Mouse (Mus musculus): ENCODE data around the gene Styk1. TPM values are rescaled to one million over a fixed set of nuclear protein-coding genes. Genes with fewer than 3 reads are reported as not detected.

The Styk1 gene
- polyA plus RNA-seq, 1 experiment, result 0.86 TPM

DNA sequence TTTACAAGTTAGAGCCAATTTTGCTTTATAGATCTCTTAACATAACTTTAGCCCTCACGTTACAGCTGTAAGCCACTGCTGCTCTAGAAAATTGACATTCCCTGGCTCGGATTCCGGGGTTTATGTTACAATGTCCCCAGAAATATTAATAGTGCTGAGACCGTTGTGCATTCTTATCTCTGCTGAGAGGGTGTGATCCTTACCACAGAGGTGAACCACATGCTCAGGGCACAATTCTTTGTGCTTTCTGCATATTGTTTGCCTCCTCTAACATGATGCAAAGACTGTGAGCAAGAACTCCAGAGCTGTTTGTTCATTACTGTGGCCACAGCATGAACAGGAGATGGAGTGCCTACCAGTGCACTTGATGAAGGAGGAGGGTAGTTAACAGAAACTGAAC is 76.7 kb downstream of the Styk1 start:
- Histone ChIP-seq H3K27ac (ENCODE audit: control insufficient read depth, insufficient read depth, low read length) (no peak overlapping the region), H3K4me3 (ENCODE audit: control insufficient read depth, insufficient read depth, low read length) (no peak overlapping the region), H3K4me1 (replicated peaks; ENCODE audit: control insufficient read depth, insufficient read depth, low read length) (no peaks in the 10 kb centered on the region), H3K36me3 (ENCODE audit: control insufficient read depth, insufficient read depth, low read length) (no peaks in the 10 kb centered on the region), H3K27me3 (ENCODE audit: control insufficient read depth, insufficient read depth, low read length) (no peaks in the 10 kb centered on the region)
- no peak for DNase-seq
- WGBS, result 76% methylated on average over 4 of the region's 4 CpGs
- TF ChIP-seq CTCF (IDR thresholded peaks at IDR 0.05; ENCODE audit: borderline replicate concordance, control insufficient read depth, extremely low read depth, insufficient read depth, low read length, poor library complexity), result no peak
- no peak for TF ChIP-seq POLR2A (IDR thresholded peaks at IDR 0.05; ENCODE audit: control insufficient read depth, extremely low read depth, insufficient read depth, low read length, poor library complexity)

DNA sequence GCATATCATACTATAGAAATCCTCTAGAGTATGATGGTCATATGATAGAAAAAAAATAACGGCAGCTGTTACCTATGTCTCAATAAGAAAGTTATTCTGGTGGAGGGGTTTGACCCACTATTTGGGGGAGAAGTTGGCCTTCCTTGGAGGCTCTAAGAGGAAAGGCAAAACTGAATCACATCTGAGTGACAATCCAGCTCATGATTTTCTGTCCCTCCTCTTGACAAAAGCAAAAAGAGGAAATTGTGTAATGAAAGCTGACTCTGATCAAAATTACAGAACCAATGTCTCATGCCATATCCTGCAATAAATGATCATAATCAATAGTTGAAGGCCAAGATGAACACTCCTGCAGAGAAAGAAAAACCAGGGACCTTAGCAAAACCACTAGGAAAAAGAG is 81.1 kb downstream of the Styk1 start:
- TF ChIP-seq POLR2A (IDR thresholded peaks at IDR 0.05; ENCODE audit: control insufficient read depth, extremely low read depth, insufficient read depth, low read length, poor library complexity) (no peak), CTCF (IDR thresholded peaks at IDR 0.05; ENCODE audit: borderline replicate concordance, control insufficient read depth, extremely low read depth, insufficient read depth, low read length, poor library complexity) (no peak)
- no peaks in the 10 kb centered on the region for H3K27me3 ChIP-seq (ENCODE audit: control insufficient read depth, insufficient read depth, low read length)
- H3K36me3 ChIP-seq (ENCODE audit: control insufficient read depth, insufficient read depth, low read length), result no peaks in the 10 kb centered on the region
- H3K27ac ChIP-seq (ENCODE audit: control insufficient read depth, insufficient read depth, low read length), result no peak overlapping the region
- 91% methylated on average over 1 of the region's 1 CpGs for WGBS
- no peak for DNase-seq
- H3K4me3 ChIP-seq (ENCODE audit: control insufficient read depth, insufficient read depth, low read length), result no peak overlapping the region
- H3K4me1 ChIP-seq (replicated peaks; ENCODE audit: control insufficient read depth, insufficient read depth, low read length), result no peaks in the 10 kb centered on the region

DNA sequence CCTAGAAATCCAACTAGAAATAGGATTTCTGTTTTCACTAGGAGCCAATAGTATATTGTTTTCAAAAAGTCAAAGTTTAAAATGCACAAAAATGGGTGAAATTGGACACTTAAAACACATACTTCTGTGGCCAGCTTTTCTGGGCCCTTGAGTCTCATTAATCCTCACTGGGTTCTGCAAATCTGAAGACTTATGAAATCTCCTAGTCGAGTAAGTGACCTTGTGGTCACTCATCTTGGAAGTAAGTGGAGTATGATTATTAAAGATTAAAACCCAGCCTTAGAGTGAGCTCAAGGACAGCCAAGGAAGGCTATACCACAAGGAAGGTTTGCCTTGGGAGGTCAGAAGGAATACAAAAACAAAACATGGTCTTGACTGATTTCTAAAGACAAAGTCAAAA is 83.1 kb downstream of the Styk1 start:
- no peak for DNase-seq
- TF ChIP-seq POLR2A (IDR thresholded peaks at IDR 0.05; ENCODE audit: control insufficient read depth, extremely low read depth, insufficient read depth, low read length, poor library complexity), result no peak
- TF ChIP-seq CTCF (IDR thresholded peaks at IDR 0.05; ENCODE audit: borderline replicate concordance, control insufficient read depth, extremely low read depth, insufficient read depth, low read length, poor library complexity), result no peak
- H3K4me1 ChIP-seq (replicated peaks; ENCODE audit: control insufficient read depth, insufficient read depth, low read length), result no peaks in the 10 kb centered on the region
- 64% methylated on average over 1 of the region's 1 CpGs for WGBS
- no peaks in the 10 kb centered on the region for H3K36me3 ChIP-seq (ENCODE audit: control insufficient read depth, insufficient read depth, low read length)
- no peak overlapping the region for H3K4me3 ChIP-seq (ENCODE audit: control insufficient read depth, insufficient read depth, low read length)
- H3K27me3 ChIP-seq (ENCODE audit: control insufficient read depth, insufficient read depth, low read length), result no peaks in the 10 kb centered on the region
- H3K27ac ChIP-seq (ENCODE audit: control insufficient read depth, insufficient read depth, low read length), result no peak overlapping the region

DNA sequence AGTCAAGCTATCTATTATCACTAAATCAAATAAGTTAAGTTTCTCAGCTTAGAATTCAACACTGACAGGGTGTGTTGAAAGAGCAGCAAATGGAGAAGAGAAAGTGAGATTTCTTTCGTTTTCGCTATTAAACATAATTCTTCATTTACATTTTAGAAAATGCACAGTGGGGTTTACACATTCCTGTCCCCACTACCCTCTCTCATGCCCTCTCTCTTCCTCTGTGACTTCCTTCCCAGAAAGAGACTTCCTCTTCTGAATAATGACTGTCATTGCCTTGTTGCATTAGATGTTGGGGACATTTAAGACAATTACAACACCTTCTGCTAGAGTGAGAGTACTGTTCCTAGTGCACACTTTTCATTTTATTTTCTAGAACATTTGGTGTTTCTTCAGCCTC is 83.8 kb downstream of the Styk1 start:
- Histone ChIP-seq H3K27ac (ENCODE audit: control insufficient read depth, insufficient read depth, low read length) (no peak overlapping the region), H3K4me3 (ENCODE audit: control insufficient read depth, insufficient read depth, low read length) (no peak overlapping the region), H3K36me3 (ENCODE audit: control insufficient read depth, insufficient read depth, low read length) (no peaks in the 10 kb centered on the region), H3K27me3 (ENCODE audit: control insufficient read depth, insufficient read depth, low read length) (no peaks in the 10 kb centered on the region), H3K4me1 (replicated peaks; ENCODE audit: control insufficient read depth, insufficient read depth, low read length) (no peaks in the 10 kb centered on the region)
- WGBS, result 80% methylated on average over 2 of the region's 2 CpGs
- TF ChIP-seq POLR2A (IDR thresholded peaks at IDR 0.05; ENCODE audit: control insufficient read depth, extremely low read depth, insufficient read depth, low read length, poor library complexity), result no peak
- TF ChIP-seq CTCF (IDR thresholded peaks at IDR 0.05; ENCODE audit: borderline replicate concordance, control insufficient read depth, extremely low read depth, insufficient read depth, low read length, poor library complexity), result no peak
- no peak for DNase-seq

DNA sequence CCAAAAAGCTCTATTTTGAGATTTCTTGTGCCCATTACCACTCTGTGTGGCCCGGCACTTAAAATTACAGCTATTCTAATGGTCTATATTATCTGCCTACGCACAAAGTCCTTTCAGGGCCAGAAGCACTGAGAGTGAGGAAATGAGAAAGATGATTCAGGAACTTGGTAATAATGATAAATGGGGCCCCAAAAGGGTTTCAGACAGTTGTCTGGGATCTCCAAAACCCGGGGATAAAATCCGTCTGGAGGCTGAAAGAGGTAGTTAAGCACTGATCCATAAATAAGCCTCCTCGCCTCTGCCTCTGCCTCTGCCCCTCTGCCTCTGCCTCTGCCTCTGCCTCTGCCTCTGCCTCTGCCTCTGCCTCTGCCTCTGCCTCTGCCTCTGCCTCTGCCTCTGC is 89.2 kb downstream of the Styk1 start:
- 88% methylated on average over 5 of the region's 5 CpGs for WGBS
- no peak for TF ChIP-seq POLR2A (IDR thresholded peaks at IDR 0.05; ENCODE audit: control insufficient read depth, extremely low read depth, insufficient read depth, low read length, poor library complexity)
- TF ChIP-seq CTCF (IDR thresholded peaks at IDR 0.05; ENCODE audit: borderline replicate concordance, control insufficient read depth, extremely low read depth, insufficient read depth, low read length, poor library complexity), result no peak

DNA sequence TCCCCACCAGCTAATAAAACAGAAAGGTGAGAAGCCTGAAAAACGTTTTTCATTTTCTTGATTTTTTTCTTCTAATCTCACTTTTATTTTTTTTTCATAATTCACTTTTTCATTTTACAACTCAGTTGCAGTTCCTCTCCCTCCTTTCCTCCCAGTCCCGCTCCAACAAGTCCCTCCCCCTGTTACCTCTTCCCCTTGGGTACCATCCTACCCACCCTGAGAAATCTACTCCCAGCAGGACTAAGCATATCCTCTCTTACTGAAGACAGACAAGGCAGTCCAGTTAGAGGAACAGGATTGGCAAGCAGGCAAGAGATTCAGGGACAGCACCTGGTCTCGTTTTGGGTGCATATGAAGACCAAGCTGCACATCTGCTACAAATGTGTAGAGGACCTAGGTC is 90.6 kb downstream of the Styk1 start:
- TF ChIP-seq POLR2A (IDR thresholded peaks at IDR 0.05; ENCODE audit: control insufficient read depth, extremely low read depth, insufficient read depth, low read length, poor library complexity), result no peak
- TF ChIP-seq CTCF (IDR thresholded peaks at IDR 0.05; ENCODE audit: borderline replicate concordance, control insufficient read depth, extremely low read depth, insufficient read depth, low read length, poor library complexity), result no peak
- Histone ChIP-seq H3K4me1 (replicated peaks; ENCODE audit: control insufficient read depth, insufficient read depth, low read length) (no peaks in the 10 kb centered on the region), H3K36me3 (ENCODE audit: control insufficient read depth, insufficient read depth, low read length) (no peaks in the 10 kb centered on the region), H3K27me3 (ENCODE audit: control insufficient read depth, insufficient read depth, low read length) (no peaks in the 10 kb centered on the region), H3K4me3 (ENCODE audit: control insufficient read depth, insufficient read depth, low read length) (no peak overlapping the region), H3K27ac (ENCODE audit: control insufficient read depth, insufficient read depth, low read length) (no peak overlapping the region)
- 72% methylated on average over 3 of the region's 3 CpGs for WGBS
- no peak for DNase-seq

More for the DNA sequence above, 89.2 kb downstream of the Styk1 start:
- Histone ChIP-seq H3K36me3 (ENCODE audit: control insufficient read depth, insufficient read depth, low read length) (no peaks in the 10 kb centered on the region), H3K4me3 (ENCODE audit: control insufficient read depth, insufficient read depth, low read length) (no peak overlapping the region), H3K27me3 (ENCODE audit: control insufficient read depth, insufficient read depth, low read length) (no peaks in the 10 kb centered on the region), H3K27ac (ENCODE audit: control insufficient read depth, insufficient read depth, low read length) (no peak overlapping the region), H3K4me1 (replicated peaks; ENCODE audit: control insufficient read depth, insufficient read depth, low read length) (no peaks in the 10 kb centered on the region)
- DNase-seq, result no peak

DNA sequence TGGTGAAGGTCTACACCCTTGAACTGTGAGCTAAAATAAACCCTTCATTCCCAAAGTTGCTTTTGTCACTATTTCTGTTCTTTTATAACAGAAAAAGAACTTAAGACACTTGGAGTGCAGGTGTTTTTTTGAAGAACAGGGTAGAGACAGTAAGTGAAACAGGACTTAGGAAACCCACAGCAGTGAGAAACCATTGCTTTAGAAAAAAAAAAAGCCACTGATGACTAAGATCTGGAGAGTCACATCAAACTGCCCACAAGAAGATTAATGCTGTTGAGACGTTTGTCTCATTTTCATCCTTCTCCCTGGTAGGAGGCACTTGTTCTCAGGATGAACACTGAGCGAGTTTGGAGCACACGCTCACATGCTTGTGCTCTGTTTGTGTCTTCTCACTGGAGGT is 91.4 kb downstream of the Styk1 start:
- no peak for DNase-seq
- Histone ChIP-seq H3K4me1 (replicated peaks; ENCODE audit: control insufficient read depth, insufficient read depth, low read length) (no peaks in the 10 kb centered on the region), H3K27me3 (ENCODE audit: control insufficient read depth, insufficient read depth, low read length) (no peaks in the 10 kb centered on the region), H3K4me3 (ENCODE audit: control insufficient read depth, insufficient read depth, low read length) (no peak overlapping the region), H3K36me3 (ENCODE audit: control insufficient read depth, insufficient read depth, low read length) (no peaks in the 10 kb centered on the region), H3K27ac (ENCODE audit: control insufficient read depth, insufficient read depth, low read length) (no peak overlapping the region)
- TF ChIP-seq POLR2A (IDR thresholded peaks at IDR 0.05; ENCODE audit: control insufficient read depth, extremely low read depth, insufficient read depth, low read length, poor library complexity) (no peak), CTCF (IDR thresholded peaks at IDR 0.05; ENCODE audit: borderline replicate concordance, control insufficient read depth, extremely low read depth, insufficient read depth, low read length, poor library complexity) (no peak)
- 48% methylated on average over 3 of the region's 3 CpGs for WGBS

Other genes with a start within 250 kb of the Styk1 start
- 0.06 and 0.13 TPM in 2 replicates for gene Klra2, start 106.2 kb downstream of the Styk1 start, polyA plus RNA-seq (2012; rRNA removed)
- 1.6 and 2.1 TPM in 2 replicates for gene Magohb, start 60.4 kb downstream of the Styk1 start, polyA plus RNA-seq (2012; rRNA removed)
- 48.2 and 71.4 TPM in 2 replicates for gene Ybx3, start 34.9 kb upstream of the Styk1 start, polyA plus RNA-seq (2012; rRNA removed)
- not detected in 2 replicates for gene 5430401F13Rik, start 132.8 kb upstream of the Styk1 start, polyA plus RNA-seq (2012; rRNA removed)
- not detected in 2 replicates for gene Gm6619, start 132.8 kb upstream of the Styk1 start, polyA plus RNA-seq (2012; rRNA removed)

Measured in thymus, adult 2 months (tissue).